Mouse (Mus musculus) forebrain, embryonic 14.5 days (tissue): Measurements from ENCODE around the gene Ranbp17. TPM values are rescaled to one million over a fixed set of nuclear protein-coding genes. Genes with fewer than 3 reads are reported as not detected.

Source experiments
- ATAC-seq: fragments of 200-750 bp; cut with Nextera tagmentation; 2 replicates; pipeline ENCODE4 v1.8.0; 2017; ENCODE audit warnings: mild to moderate bottlenecking, moderate library complexity
- DNase-seq: peaks from one replicate; pipeline ENCODE4 v3.0.0-alpha.2; 2015; ENCODE audit warnings: low spot score
- H3K27ac ChIP-seq: fragments of 300-500 bp; sonication (generic); 2 replicates; pipeline ENCODE4 v1.5.1; 2014; ENCODE audit warnings: low read depth, mild to moderate bottlenecking, control low read depth, low read length, moderate library complexity
- H3K27me3 ChIP-seq: fragments of 300-500 bp; sonication (generic); replicated peaks from 2 replicates; pipeline ENCODE4 v1.6.1; 2014; ENCODE audit warnings: low read length, control low read depth, mixed read lengths; ENCODE audit not compliant: control insufficient read depth, insufficient read depth
- H3K36me3 ChIP-seq: fragments of 300-500 bp; sonication (generic); 2 replicates; pipeline ENCODE4 v1.6.1; 2014; ENCODE audit warnings: low read length, control low read depth; ENCODE audit not compliant: control insufficient read depth, insufficient read depth
- H3K4me1 ChIP-seq: fragments of 300-500 bp; sonication (generic); 2 replicates; pipeline ENCODE4 v1.6.1; 2014; ENCODE audit warnings: antibody characterized with exemption, low read length, control low read depth; ENCODE audit not compliant: control insufficient read depth, insufficient read depth
- H3K4me2 ChIP-seq: fragments of 300-500 bp; sonication (generic); 2 replicates; pipeline ENCODE4 v1.6.1; 2014; ENCODE audit warnings: mild to moderate bottlenecking, control low read depth, low read length
- H3K4me3 ChIP-seq: fragments of 300-500 bp; sonication (generic); 2 replicates; pipeline ENCODE4 v1.5.1; 2014; ENCODE audit warnings: low read depth, low read length, control low read depth
- H3K9ac ChIP-seq: fragments of 300-500 bp; sonication (generic); 2 replicates; pipeline ENCODE4 v1.6.1; 2014; ENCODE audit warnings: mild to moderate bottlenecking, low read length, control low read depth, moderate library complexity
- H3K9me3 ChIP-seq: fragments of 300-500 bp; sonication (generic); replicated peaks from 2 replicates; pipeline ENCODE4 v1.6.1; 2016; ENCODE audit warnings: low read length, control low read depth, mixed read lengths; ENCODE audit not compliant: control insufficient read depth
- WGBS: fragments of 180-500 bp; shearing (Covaris S2); extraction: QIAGEN DNeasy Blood & Tissue Kit; methylation state at CpG from one replicate; pipeline ENCODE4 v1.1.7; 2014; 5-methylcytosine and 5-hydroxymethylcytosine counted together
- polyA plus RNA-seq: library from polyadenylated mRNA; unstranded; fragments of >200 nt; fragmentation: Nextera tagmentation; extraction: Ambion mirVana; gene quantifications from 2 replicates; pipeline ENCODE4 v1.2.1, GENCODE M21; 2014

The Ranbp17 gene
- polyA plus RNA-seq, 1 experiment from 2014 or later: 5.8 TPM

DNA sequence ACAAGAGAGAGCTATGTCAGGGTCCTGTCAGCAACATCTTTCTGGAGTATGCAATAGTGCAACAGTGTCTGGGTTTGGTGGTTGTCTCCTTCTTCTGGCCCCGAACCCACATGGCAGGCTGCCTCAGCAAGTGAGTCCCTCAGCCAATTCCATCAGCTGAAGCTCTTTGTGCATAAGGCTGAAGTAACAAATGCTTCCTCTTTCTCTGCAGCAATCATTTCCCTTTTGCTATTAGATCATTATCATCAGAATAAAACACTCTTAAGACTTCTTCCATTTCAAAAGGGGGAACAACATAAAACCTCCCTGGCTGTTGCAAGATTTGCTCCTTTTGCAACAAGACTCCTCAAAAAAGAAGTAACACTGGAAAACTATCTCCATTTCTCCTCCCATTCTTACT, 239.3 kb downstream of the Ranbp17 start:
- no peak for ATAC-seq
- no peaks in the 10 kb centered on the region for H3K36me3 ChIP-seq
- 82% methylated on average over 1 of the region's 1 CpGs for WGBS
- no peaks in the 10 kb centered on the region for H3K4me1 ChIP-seq
- DNase-seq: no peak
- H3K9ac ChIP-seq: no peak overlapping the region
- H3K27me3 ChIP-seq: no peaks in the 10 kb centered on the region
- no peak overlapping the region for H3K27ac ChIP-seq
- no peak overlapping the region for H3K4me3 ChIP-seq
- no peak overlapping the region for H3K4me2 ChIP-seq
- H3K9me3 ChIP-seq: no peaks in the 10 kb centered on the region

DNA sequence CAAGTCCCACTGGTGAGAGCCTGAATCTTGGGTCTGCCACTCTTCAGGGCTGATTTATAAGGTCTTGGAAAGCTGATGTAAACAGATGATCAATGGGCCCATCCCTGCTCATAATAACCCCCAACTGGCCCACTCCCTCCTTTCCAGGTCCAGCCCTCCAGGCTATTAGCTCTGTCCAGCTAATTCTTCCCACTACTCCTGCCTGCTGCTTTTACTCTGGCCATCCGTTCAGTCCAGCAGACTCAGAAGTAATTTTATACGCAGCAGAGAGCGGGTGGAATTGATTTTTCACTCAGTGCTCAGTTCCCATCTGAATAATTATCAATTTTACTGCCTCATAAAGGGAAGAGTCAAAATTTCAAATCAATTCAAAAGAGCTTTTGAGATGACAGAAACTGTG, 273.3 kb downstream of the Ranbp17 start:
- Histone ChIP-seq H3K9ac (no peak overlapping the region), H3K36me3 (no peaks in the 10 kb centered on the region), H3K4me1 (no peaks in the 10 kb centered on the region), H3K4me2 (no peak overlapping the region), H3K27me3 (no peaks in the 10 kb centered on the region), H3K4me3 (no peak overlapping the region), H3K9me3 (no peaks in the 10 kb centered on the region), H3K27ac (no peak overlapping the region)
- DNase-seq (no peak), ATAC-seq (no peak)
- WGBS: 81% methylated on average over 3 of the region's 3 CpGs

DNA sequence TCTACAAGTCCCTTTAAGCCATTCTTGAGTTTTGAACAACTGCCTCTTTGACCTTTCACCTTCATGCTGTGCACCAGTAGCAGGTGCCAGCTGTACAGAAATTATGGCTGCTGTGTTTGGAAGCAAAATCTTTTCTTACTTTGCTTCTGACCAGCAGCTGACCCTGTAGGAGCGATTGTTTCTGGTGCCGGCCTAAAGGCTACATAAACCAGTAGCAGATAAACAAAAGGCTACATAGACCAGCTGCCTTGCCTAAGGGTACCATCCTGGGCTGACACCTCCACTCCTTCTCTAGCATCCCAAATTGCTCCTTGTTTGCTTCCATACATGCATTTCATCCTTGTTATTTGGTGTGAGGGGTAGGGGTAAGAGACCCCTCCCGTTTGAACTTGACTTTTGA, 279.4 kb downstream of the Ranbp17 start:
- H3K9ac ChIP-seq: no peak overlapping the region
- WGBS: 60% methylated on average over 3 of the region's 3 CpGs
- ATAC-seq (no peak), DNase-seq (no peak)
- H3K4me2 ChIP-seq: no peak overlapping the region
- H3K27me3 ChIP-seq: no peaks in the 10 kb centered on the region
- H3K4me3 ChIP-seq: no peak overlapping the region
- H3K9me3 ChIP-seq: no peaks in the 10 kb centered on the region
- peaks cover 4% of the 10 kb centered on the region for H3K4me1 ChIP-seq
- H3K27ac ChIP-seq: no peak overlapping the region
- H3K36me3 ChIP-seq: no peaks in the 10 kb centered on the region

DNA sequence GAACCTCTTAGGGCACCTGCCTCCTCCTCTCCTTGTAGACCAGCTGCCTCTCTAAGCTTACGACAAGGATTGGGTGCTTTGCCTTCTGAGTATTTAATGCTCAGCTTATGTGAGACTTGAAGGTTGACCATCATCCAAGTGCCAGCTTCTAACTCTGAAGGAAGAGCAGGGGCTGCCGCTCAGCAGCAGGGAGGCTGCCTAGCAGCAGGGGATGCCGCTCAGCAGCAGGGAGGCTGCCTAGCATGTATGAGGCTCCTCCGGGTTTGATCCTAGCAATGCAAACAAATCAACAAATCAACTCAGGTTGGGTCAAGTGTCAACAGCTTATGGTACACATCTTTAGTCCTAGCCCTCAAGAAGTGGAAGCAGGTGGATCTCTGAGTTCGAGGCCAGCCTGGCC, 281.5 kb downstream of the Ranbp17 start:
- no peak overlapping the region for H3K9ac ChIP-seq
- H3K27me3 ChIP-seq: no peaks in the 10 kb centered on the region
- peaks cover 4% of the 10 kb centered on the region for H3K4me1 ChIP-seq
- no peak overlapping the region for H3K4me2 ChIP-seq
- DNase-seq (no peak), ATAC-seq (no peak)
- no peak overlapping the region for H3K4me3 ChIP-seq
- H3K36me3 ChIP-seq: no peaks in the 10 kb centered on the region
- no peaks in the 10 kb centered on the region for H3K9me3 ChIP-seq
- WGBS: 75% methylated on average over 5 of the region's 5 CpGs
- H3K27ac ChIP-seq: no peak overlapping the region

DNA sequence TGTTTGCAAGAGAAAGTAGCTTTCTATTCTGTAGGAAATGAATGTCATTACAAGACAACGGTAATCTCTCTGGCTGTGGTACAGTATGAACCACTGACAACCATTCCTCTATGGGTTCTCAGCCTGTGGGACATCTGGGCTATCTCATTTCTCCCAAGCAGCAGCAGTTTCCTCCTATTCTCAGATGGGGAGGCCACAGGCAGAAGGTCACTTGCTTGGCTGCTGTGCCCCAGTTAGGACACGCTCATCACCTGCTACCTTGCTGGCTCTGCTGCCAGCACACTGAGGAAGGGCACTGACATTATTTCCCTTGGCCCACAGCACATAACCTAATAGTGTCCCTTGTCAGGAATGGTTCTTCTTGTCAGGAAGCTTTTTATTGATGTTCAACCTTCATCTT, 285.4 kb downstream of the Ranbp17 start:
- 98% methylated on average over 2 of the region's 2 CpGs for WGBS
- no peak overlapping the region for H3K9ac ChIP-seq

DNA sequence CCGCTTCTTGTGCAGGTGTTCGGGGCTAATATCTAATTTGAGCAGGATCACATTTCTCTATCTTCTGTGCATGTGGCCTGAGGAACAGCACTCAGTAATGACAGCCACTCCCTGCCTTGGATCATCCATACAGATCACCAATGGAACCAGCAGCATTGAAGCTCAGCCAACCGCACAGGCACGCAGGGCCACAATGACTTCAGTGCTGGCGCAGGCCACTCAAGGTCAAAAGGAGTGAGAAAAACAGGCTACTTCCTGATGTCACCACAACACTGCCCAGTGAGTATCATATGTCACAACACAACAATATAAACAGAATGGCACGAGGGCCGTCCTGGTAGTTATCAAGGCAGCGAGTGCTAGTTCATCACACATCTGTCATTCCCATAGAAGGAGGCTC, 287.0 kb downstream of the Ranbp17 start:
- Histone ChIP-seq H3K36me3 (no peaks in the 10 kb centered on the region), H3K27me3 (no peaks in the 10 kb centered on the region), H3K4me3 (no peak overlapping the region), H3K4me2 (no peak overlapping the region), H3K27ac (no peak overlapping the region), H3K4me1 (no peaks in the 10 kb centered on the region), H3K9ac (no peak overlapping the region), H3K9me3 (no peaks in the 10 kb centered on the region)
- 87% methylated on average over 8 of the region's 8 CpGs for WGBS
- no peak for DNase-seq
- no peak for ATAC-seq

More for the DNA sequence above, 285.4 kb downstream of the Ranbp17 start:
- H3K4me2 ChIP-seq: no peak overlapping the region
- H3K9me3 ChIP-seq: no peaks in the 10 kb centered on the region
- DNase-seq: no peak
- no peak for ATAC-seq
- H3K4me1 ChIP-seq: no peaks in the 10 kb centered on the region
- no peak overlapping the region for H3K27ac ChIP-seq
- H3K4me3 ChIP-seq: no peak overlapping the region
- H3K36me3 ChIP-seq: no peaks in the 10 kb centered on the region
- H3K27me3 ChIP-seq: no peaks in the 10 kb centered on the region

DNA sequence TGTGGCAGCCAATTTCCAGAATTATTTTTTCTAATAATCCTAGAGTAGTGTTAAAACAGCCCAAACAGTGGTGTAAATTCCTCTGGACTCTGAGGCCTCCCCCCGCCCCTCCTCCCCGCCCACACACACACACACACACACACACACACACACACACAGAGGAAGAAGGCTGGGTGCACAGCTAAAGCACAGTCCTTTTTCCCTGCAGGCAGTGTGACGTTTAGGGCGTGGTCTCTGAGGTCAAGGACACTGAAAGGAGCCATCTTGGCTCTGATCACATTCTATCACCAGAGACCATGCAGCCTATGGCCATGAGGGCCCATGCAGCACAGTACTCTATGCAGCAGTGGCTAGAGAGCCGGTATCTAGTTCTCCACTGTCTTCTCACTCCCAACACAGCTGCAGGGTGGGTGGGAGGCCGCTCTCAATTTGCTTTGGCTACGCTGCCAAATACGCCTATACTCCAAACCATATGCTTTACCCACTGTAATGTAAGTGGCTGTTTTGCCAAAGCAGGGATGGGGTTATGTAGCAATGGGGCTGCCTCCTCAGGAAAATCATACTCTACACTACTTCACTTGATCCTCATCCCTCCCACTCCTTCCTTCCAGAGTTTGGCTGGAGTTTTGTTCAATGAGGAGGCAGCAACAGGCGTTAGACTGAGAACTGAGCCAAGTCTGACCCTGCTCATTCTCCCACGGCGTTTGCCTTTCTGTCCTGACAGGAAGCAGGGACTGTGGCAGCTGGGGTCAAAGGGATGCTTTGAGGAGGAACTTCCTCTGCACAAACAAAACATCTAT, 291.8 kb downstream of the Ranbp17 start:
- Histone ChIP-seq H3K27me3 (no peaks in the 10 kb centered on the region), H3K4me3 (no peak overlapping the region)
- WGBS: 78% methylated on average over 11 of the region's 11 CpGs

DNA sequence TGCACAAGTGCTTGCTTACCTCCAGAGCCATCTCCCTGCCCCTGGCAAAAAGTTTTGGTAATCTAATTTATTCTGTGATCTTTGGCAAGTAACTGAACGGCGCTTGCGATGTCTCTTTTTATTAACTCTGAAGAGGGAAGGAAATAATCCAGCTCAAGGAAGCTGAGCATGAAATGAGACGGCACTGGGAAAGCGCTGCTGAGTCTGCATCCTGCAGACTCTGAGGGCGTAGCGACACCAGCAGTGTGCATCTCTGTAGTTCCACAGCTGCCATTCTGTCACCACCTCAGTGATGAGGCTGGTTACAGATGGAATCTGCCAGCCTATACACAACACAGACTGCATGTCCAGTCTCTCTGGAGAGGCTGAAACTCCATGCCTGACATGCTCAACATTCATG, 292.8 kb downstream of the Ranbp17 start:
- H3K36me3 ChIP-seq: no peaks in the 10 kb centered on the region
- ATAC-seq: no peak
- no peak overlapping the region for H3K4me3 ChIP-seq
- no peak overlapping the region for H3K27ac ChIP-seq
- no peaks in the 10 kb centered on the region for H3K4me1 ChIP-seq
- H3K4me2 ChIP-seq: no peak overlapping the region
- no peaks in the 10 kb centered on the region for H3K27me3 ChIP-seq
- no peaks in the 10 kb centered on the region for H3K9me3 ChIP-seq
- 83% methylated on average over 7 of the region's 7 CpGs for WGBS
- H3K9ac ChIP-seq: no peak overlapping the region
- no peak for DNase-seq

More for the DNA sequence above, 291.8 kb downstream of the Ranbp17 start:
- DNase-seq: no peak
- H3K9ac ChIP-seq: no peak overlapping the region
- H3K36me3 ChIP-seq: no peaks in the 10 kb centered on the region
- H3K9me3 ChIP-seq: no peaks in the 10 kb centered on the region
- ATAC-seq: no peak
- no peak overlapping the region for H3K4me2 ChIP-seq
- no peak overlapping the region for H3K27ac ChIP-seq
- no peaks in the 10 kb centered on the region for H3K4me1 ChIP-seq

DNA sequence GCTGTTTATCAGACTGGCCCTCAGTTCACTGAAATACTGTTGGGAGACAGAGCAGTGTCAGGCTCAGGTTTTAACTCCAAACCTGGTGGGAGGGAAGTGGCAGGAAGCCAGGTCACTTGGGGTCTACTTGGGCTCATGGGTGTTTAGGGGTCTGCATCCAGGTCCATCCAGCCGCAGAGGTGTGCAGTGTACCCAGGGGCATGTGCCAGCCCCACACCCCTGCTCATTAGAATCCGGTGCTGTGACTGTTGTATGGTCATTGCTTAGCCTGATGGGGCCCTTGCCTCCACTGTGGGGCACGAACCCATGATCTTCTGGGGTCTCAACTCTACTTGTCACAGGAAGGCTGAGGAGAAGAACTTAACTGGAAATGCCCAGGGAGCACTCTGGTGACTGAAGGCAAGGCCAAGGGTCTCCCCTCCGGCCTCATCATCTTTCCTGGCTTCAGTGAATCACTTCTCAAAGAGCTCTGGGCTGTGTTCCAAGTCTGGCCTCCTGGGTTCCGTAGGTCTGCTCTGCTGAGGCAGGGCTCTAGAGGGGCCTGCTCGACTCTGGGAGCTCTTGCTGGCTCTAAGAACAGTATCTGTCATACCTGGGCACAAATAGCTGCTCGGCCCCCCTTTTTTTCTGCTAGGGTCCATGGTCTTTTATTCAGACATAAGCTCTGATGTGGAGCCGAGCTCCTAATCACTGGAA, 296.0 kb downstream of the Ranbp17 start:
- no peak overlapping the region for H3K27ac ChIP-seq
- H3K4me3 ChIP-seq: no peak overlapping the region
- H3K36me3 ChIP-seq: no peaks in the 10 kb centered on the region
- DNase-seq (peak; percentile 65), ATAC-seq (no peak)
- H3K4me2 ChIP-seq: no peak overlapping the region
- H3K27me3 ChIP-seq: no peaks in the 10 kb centered on the region
- no peaks in the 10 kb centered on the region for H3K4me1 ChIP-seq
- no peak overlapping the region for H3K9ac ChIP-seq
- WGBS: 67% methylated on average over 8 of the region's 8 CpGs
- H3K9me3 ChIP-seq: no peaks in the 10 kb centered on the region
